Mouse (Mus musculus): ENCODE results near the gene Gm609. TPM values are rescaled to one million over a fixed set of nuclear protein-coding genes. Genes with fewer than 3 reads are reported as not detected.

The Gm609 gene
- polyA plus RNA-seq, 1 experiment: not detected

DNA sequence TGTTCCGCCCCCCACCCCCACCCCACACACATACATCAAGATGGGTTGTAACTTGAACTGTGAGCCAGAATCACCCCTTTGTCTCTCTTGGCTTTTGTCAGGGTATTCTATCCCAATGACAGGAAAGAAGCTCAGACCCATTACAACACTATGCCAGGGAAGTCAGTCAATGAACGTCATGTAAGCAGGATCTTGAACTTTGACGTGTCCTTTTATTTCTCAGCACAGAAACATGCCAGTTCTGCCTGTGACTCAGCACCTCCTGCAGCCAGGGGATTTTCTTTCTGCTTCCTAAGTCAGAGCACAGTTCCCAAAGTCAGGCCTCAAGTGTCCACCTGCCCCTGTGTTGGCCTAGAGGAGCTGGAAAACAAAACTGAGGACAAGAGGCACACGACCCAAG lies 115.4 kb downstream of the Gm609 start:
- Histone ChIP-seq H3K9me3 (no peaks in the 10 kb centered on the region), H3K36me3 (replicated peaks; ENCODE audit: low read length) (no peaks in the 10 kb centered on the region), H3K4me3 (replicated peaks) (no peak overlapping the region), H3K4me1 (0 out of 2 replicates have a peak, but pooled peaks cover 6% of the 10 kb centered on the region), H3K27me3 (replicated peaks) (no peaks in the 10 kb centered on the region)
- TF ChIP-seq FLI1 (IDR thresholded peaks at IDR 0.05; ENCODE audit: low read length) (no peak), GATA1 (IDR thresholded peaks at IDR 0.05; ENCODE audit: borderline replicate concordance, low read length) (no peak)

DNA sequence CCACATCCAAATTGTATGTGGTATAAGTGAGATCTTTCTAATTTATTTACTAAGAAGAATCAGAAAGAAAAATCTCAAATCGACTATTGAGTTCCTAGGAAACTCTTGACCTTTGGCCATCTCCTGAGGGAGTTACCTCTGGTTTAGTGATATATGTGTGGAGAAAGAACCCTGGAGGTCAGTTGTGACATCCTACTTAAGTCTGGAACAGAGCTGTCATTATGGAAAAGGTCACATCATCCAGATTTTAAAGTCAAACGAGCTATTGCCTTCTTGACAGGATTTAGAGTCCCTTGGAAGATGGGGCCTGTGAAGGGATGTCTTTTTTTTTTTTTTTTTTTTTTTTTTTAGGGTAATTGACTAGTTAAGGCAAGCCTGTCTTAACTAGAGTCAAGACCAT lies 116.0 kb downstream of the Gm609 start:
- H3K36me3 ChIP-seq (replicated peaks; ENCODE audit: low read length): no peaks in the 10 kb centered on the region
- no peaks in the 10 kb centered on the region for H3K27me3 ChIP-seq (replicated peaks)
- no peak overlapping the region for H3K4me3 ChIP-seq (replicated peaks)
- TF ChIP-seq FLI1 (IDR thresholded peaks at IDR 0.05; ENCODE audit: low read length): no peak
- no peaks in the 10 kb centered on the region for H3K9me3 ChIP-seq
- H3K4me1 ChIP-seq: 0 out of 2 replicates have a peak, but pooled peaks cover 6% of the 10 kb centered on the region

DNA sequence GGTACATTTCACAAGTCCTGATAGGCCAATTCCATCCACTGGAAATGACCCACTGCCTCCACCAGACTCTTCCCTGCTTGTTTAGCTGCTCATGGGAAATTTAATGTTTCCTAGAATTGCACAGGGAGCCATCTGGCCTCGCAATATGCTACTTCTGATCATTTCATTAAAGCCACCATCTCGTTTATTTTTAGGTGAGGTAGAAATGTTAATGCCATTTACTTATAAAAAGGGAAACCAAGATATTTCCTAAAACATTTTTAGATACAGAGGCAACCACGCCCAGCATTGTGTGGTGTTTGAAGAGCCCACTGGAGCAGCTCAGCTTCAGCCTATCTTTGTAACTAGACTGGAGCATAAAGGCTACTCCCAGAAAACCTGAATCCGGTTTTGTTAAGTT lies 116.5 kb downstream of the Gm609 start:
- TF ChIP-seq GATA1 (IDR thresholded peaks at IDR 0.05; ENCODE audit: borderline replicate concordance, low read length) (no peak), FLI1 (IDR thresholded peaks at IDR 0.05; ENCODE audit: low read length) (no peak)
- H3K36me3 ChIP-seq (replicated peaks; ENCODE audit: low read length): no peaks in the 10 kb centered on the region
- H3K9me3 ChIP-seq: no peaks in the 10 kb centered on the region
- no peaks in the 10 kb centered on the region for H3K27me3 ChIP-seq (replicated peaks)
- H3K4me1 ChIP-seq: 0 out of 2 replicates have a peak, but pooled peaks cover 6% of the 10 kb centered on the region
- no peak overlapping the region for H3K4me3 ChIP-seq (replicated peaks)

DNA sequence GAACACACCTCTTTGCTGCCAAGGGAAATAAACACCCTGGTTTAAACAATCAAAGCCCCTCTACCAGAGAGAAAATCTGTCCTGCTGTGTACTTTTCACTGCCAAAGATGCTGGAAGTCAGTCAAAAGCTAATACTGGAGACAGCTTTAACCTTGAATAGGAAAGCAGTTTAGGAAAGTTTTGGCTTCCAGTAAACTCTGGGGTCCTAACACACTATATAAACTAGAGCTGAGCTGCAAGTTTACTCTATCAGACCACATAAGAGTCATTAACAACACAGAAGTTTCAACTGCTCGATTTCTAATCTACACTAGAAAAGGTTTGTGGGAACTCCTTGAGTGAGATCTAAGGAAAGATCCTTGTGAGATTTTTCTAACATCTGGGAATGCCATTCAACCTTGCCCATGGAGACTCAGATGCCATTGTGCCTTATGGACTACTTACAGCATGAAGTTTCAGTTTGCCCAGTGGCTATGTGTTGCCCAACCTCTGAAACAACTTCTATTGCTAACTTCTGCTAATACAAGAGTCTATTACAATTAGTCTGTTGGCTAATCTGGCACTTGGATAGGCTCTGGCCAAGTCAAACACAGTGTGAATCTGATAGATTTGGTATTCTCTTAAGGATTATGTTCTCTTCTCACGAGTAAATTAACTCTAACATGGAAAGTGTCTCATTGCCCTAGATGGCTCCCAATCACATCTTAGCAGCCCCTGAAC lies 117.1 kb downstream of the Gm609 start:
- no peaks in the 10 kb centered on the region for H3K27me3 ChIP-seq (replicated peaks)
- no peak overlapping the region for H3K4me3 ChIP-seq (replicated peaks)
- H3K4me1 ChIP-seq: 0 out of 2 replicates have a peak, but pooled peaks cover 6% of the 10 kb centered on the region
- H3K36me3 ChIP-seq (replicated peaks; ENCODE audit: low read length): no peaks in the 10 kb centered on the region
- TF ChIP-seq GATA1 (IDR thresholded peaks at IDR 0.05; ENCODE audit: borderline replicate concordance, low read length): no peak
- no peak for TF ChIP-seq FLI1 (IDR thresholded peaks at IDR 0.05; ENCODE audit: low read length)
- H3K9me3 ChIP-seq: no peaks in the 10 kb centered on the region

DNA sequence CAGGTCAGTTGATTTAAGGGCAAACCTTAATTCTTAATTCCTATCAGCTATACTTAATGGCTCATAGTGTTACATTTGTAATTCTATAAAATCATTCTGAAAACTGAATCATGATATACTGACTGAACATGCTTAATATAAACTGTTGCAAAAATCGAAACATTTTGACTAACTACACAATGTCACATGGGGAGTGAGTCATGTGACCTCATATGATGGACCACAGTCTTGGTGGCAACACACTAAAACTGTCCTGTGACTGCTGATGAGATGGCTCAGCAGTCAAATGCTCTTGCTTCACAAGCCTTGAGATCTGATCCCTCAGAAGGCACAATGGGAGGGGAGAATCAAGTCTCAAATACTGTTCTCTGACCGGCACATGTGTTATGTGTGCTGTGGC lies 118.7 kb downstream of the Gm609 start:
- H3K4me1 ChIP-seq: 0 out of 2 replicates have a peak, but pooled peaks cover 6% of the 10 kb centered on the region
- H3K27me3 ChIP-seq (replicated peaks): no peaks in the 10 kb centered on the region
- H3K9me3 ChIP-seq: no peaks in the 10 kb centered on the region
- TF ChIP-seq FLI1 (IDR thresholded peaks at IDR 0.05; ENCODE audit: low read length) (no peak), GATA1 (IDR thresholded peaks at IDR 0.05; ENCODE audit: borderline replicate concordance, low read length) (no peak)
- no peak overlapping the region for H3K4me3 ChIP-seq (replicated peaks)
- no peaks in the 10 kb centered on the region for H3K36me3 ChIP-seq (replicated peaks; ENCODE audit: low read length)

DNA sequence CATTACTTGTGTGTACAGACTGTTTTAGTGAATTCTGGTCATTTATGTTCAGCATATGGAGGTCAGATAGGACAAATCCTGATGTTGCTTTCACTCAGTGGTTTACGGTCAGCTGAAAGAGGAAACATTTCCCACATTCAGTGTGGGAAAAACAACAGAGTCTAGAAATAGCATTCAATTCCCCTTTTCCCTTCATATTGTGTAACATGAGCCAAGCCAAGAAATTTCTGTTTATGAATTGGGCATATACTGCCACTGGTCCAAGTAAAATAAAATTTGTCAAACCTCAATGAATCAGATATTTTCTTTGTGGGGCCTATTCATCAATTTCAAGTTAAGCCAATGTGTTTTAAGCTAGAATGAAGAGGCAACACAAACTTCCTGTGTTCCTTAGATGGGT lies 121.7 kb downstream of the Gm609 start:
- no peaks in the 10 kb centered on the region for H3K36me3 ChIP-seq (replicated peaks; ENCODE audit: low read length)

DNA sequence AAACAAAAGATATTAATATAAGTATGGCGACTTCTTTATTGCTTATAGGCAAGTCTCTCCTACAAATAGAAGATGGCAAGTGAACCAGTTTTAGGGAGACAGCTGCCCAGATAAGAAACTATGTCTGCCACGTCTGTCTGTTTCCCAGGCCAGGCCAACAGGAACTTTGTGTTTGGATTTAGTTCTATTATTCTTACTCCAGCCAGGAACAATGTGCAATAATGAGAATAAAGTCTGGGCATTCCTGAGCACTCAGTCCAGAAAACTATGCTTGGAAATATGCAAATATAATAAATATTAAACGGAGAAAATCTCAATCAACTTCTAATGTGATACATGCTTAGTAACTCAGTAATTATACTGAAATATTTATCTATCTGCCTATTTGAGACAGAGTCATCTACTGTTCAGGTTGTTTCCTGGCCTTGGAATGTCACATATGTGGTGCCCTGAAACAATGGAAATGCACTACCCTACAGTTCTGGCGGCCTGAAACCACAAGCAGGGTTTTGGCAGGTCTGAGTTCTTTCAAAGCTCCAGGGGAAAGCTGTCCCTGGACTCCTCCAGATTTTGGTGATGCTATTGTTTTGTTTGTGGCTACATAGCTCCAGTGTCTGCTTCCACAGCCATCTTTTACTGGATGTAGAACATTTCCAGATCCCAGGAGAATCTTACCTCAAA lies 123.3 kb downstream of the Gm609 start:
- Histone ChIP-seq H3K27me3 (replicated peaks) (no peaks in the 10 kb centered on the region), H3K9me3 (no peaks in the 10 kb centered on the region), H3K4me3 (replicated peaks) (no peak overlapping the region), H3K4me1 (no peaks in the 10 kb centered on the region), H3K36me3 (replicated peaks; ENCODE audit: low read length) (no peaks in the 10 kb centered on the region)
- TF ChIP-seq FLI1 (IDR thresholded peaks at IDR 0.05; ENCODE audit: low read length) (no peak), GATA1 (IDR thresholded peaks at IDR 0.05; ENCODE audit: borderline replicate concordance, low read length) (no peak)

More for the DNA sequence above, 121.7 kb downstream of the Gm609 start:
- Histone ChIP-seq H3K27me3 (replicated peaks) (no peaks in the 10 kb centered on the region), H3K9me3 (no peaks in the 10 kb centered on the region), H3K4me1 (no peaks in the 10 kb centered on the region), H3K4me3 (replicated peaks) (no peak overlapping the region)
- TF ChIP-seq GATA1 (IDR thresholded peaks at IDR 0.05; ENCODE audit: borderline replicate concordance, low read length) (no peak), FLI1 (IDR thresholded peaks at IDR 0.05; ENCODE audit: low read length) (no peak)

DNA sequence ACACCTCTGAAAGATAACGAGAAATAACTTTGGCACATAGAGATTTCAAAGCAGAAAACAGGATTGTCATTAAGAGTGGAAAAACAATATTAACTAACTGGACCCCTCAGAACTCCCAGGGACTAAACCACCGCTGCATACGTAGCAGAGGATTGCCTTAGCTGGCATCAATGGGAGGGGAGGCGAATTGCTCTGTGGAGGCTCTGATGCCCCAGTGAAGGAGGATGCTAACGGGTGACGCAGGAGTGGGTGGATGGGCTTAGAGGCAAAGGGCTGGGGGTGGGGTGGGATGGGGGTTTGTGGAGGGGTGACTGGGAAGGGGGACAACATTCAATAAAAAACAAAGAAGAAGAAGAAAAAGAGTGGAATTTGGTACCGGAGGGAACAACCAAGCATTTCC lies 126.7 kb downstream of the Gm609 start:
- Histone ChIP-seq H3K4me1 (no peaks in the 10 kb centered on the region), H3K9me3 (no peaks in the 10 kb centered on the region), H3K27me3 (replicated peaks) (no peaks in the 10 kb centered on the region), H3K4me3 (replicated peaks) (no peak overlapping the region), H3K36me3 (replicated peaks; ENCODE audit: low read length) (no peaks in the 10 kb centered on the region)
- TF ChIP-seq GATA1 (IDR thresholded peaks at IDR 0.05; ENCODE audit: borderline replicate concordance, low read length) (no peak), FLI1 (IDR thresholded peaks at IDR 0.05; ENCODE audit: low read length) (no peak)

DNA sequence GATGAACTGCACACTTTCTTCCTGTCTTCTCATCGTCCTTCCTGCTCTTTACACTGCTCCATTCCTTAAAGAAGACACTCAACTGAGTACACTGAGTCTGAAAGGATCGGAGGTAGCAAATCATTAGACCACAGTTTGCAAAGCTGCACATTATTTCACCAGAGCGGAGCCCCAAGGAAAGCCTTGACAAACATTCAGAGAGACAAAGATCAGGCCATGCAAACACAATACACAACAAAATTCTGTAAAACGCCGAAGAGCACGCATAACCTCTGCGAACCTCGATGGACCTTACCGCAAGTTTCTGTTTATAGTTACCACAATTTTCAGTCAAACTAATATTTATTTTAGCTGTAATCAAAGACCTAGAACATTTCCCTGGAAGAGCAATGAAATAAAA lies 127.4 kb downstream of the Gm609 start:
- no peaks in the 10 kb centered on the region for H3K4me1 ChIP-seq
- H3K9me3 ChIP-seq: no peaks in the 10 kb centered on the region
- H3K4me3 ChIP-seq (replicated peaks): no peak overlapping the region
- H3K36me3 ChIP-seq (replicated peaks; ENCODE audit: low read length): no peaks in the 10 kb centered on the region
- no peak for TF ChIP-seq FLI1 (IDR thresholded peaks at IDR 0.05; ENCODE audit: low read length)
- no peak for TF ChIP-seq GATA1 (IDR thresholded peaks at IDR 0.05; ENCODE audit: borderline replicate concordance, low read length)
- no peaks in the 10 kb centered on the region for H3K27me3 ChIP-seq (replicated peaks)

DNA sequence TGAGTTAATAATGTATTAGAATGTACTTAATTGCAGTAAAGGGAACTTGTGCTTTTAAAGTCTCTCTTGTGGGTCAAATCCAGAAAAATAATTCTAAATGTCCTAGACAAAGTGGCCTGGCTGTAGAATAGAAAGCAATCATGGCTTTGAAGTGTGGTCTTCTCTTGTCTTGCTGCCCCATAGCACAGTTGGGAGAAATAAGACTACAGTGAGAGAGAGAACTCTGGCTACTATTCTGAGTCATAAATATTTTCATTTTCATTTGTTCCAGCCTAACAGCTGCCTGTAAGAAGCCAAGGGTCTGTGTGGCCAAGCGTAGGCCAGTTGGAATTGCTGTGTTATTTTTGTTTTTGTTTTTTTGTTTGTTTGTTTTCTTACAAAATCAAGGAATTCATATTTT lies 128.1 kb downstream of the Gm609 start:
- Histone ChIP-seq H3K36me3 (replicated peaks; ENCODE audit: low read length) (no peaks in the 10 kb centered on the region), H3K27me3 (replicated peaks) (no peaks in the 10 kb centered on the region), H3K4me3 (replicated peaks) (no peak overlapping the region), H3K4me1 (no peaks in the 10 kb centered on the region), H3K9me3 (no peaks in the 10 kb centered on the region)
- TF ChIP-seq GATA1 (IDR thresholded peaks at IDR 0.05; ENCODE audit: borderline replicate concordance, low read length) (no peak), FLI1 (IDR thresholded peaks at IDR 0.05; ENCODE audit: low read length) (no peak)

Measured in megakaryocyte, embryonic 14.5 days (primary cell).